Mouse (Mus musculus): ENCODE data around the gene Dcp1a.
"Not testable (repeated sequence)": the region's sequence is repeated elsewhere in the genome, so short reads cannot be mapped to it uniquely, and the experiment has no call there.

Dcp1a gene

DNA sequence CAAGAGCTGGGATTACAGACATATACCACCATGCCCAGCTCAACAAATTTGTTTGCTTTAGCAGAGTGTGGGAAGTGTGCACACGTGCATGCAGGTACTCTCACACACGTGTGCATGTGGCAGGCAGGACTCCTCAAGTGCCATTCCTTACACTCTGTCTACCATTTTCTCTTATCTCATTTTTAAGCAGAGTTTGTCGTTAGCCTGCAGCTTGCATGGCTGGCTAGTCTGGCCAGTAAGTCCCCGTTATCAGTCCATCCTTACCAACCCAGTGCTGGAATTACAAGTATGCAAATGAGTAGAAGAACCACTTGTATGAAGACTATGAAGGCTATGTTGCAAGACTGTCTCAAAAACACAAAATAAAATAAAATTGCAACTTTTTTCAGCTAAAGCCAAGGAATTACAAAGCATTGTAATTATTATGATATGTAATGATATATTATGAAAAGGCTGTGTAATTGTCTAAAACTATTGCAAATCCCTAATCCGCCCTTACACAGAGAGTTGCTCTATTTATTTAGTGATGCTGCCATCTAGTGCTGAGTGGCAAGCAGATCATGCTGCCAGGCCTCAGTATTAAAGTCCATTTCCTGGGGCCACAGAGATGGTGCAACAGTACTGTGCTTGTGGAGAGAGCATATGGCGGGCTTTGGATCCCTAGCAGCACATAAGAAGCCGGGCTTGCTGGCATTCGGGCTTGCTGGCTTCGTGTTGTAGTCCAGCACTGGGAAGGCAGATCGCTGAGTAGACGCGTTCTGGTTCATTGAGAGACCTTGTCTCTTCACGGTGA lies 36.8 kb downstream of the Dcp1a start:
- in situ Hi-C loops (cut with MboI, MseI) = no loop called here

DNA sequence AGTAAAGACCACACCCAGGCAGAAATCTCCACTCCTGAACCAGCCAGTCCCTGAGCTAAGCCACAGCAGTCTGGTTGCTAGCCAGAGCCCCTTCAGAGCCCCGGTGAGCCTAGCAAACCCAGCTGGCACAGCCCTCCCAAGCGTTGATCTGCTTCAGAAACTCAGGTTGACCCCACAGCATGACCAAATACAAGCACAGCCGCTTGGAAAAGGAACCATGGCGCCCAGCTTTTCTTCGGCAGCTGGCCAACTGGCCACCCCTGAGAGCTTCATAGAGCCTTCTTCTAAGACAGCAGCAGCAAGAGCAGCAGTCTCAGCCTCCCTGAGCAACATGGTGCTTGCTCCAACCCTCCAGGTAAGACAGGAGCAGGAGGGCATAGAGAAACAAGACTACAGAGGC lies 40.0 kb downstream of the Dcp1a start:
- in situ Hi-C loops (cut with MboI, MseI) = no loop called here

DNA sequence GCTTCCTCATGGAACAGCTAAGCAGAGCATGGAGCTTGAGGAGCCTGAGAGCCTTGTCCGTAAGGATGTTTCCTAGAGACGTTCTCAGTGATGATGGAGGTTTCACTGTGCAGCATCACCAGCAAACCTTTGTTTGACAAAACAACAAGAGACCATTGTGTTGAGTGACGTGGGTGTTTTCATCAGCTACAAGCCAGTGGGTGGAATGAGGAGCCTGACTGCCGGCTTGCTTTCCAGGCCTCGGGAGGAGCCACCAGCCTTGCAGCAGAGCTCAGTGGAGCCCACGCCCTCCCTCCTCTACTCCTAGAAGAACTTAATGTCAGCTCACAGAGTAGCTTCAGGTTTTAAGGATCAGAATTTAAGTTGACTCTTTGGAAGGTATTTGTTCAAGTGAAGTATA lies 44.0 kb downstream of the Dcp1a start:
- in situ Hi-C loops (cut with MboI, MseI) = no loop called here

DNA sequence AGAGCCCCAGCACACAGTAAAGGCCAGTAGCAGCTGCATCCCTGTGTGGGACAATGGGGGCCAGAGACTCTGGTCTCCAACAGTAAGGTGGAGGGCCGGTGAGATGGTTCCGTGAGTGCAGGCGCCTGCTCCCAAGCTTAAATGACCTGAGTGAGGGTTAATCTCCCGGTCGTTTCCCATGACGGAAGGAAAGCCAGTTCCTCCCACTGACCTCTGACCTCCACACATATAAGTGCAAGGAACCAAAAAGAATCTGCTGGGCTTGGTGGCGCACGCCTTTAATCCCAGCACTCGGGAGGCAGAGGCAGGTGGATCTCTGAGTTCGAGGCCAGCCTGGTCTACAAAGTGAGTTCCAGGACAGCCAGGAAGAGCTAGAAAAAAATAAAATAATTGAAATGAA lies 49.1 kb downstream of the Dcp1a start:
- in situ Hi-C loops (cut with MboI, MseI) = no loop called here

DNA sequence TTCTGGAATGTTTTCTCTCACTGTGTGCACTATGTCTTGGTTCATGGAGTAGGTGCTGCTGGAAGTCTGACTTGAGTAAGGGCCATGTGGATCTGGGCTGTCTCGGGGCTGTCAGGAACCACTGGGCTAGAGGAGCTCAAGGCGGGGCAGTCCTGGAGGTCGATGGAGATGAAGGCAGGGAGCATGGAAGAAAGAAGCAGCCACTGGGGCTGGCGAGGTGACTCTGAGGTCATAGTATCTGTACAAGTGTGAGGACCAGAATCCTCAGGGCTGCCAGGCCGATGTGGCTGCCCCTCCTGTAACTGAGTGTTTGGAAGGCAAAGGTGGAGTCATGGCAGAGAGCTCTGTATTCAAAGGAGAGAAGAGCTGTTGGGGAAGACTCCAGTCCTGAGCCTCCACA lies 49.6 kb downstream of the Dcp1a start:
- in situ Hi-C loops (cut with MboI, MseI) = no loop called here

DNA sequence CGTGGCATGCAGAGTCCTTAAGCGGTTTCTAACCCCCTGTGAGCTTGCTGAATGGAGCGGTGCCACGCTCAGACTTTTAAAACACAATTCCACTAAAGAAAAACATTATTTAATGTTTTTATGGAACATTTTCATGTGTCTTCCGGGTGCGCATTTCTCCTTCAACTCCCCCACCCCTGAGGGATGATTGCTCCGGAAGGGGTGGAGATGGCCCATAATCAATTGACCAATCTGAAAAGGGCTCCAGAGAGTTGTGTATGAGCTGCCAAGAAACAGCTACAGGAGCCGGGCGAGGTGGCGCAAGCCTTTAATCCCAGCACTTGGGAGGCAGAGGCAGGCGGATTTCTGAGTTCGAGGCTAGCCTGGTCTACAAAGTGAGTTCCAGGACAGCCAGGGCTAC lies 50.1 kb downstream of the Dcp1a start:
- in situ Hi-C loops (cut with MboI, MseI) = no loop called here

DNA sequence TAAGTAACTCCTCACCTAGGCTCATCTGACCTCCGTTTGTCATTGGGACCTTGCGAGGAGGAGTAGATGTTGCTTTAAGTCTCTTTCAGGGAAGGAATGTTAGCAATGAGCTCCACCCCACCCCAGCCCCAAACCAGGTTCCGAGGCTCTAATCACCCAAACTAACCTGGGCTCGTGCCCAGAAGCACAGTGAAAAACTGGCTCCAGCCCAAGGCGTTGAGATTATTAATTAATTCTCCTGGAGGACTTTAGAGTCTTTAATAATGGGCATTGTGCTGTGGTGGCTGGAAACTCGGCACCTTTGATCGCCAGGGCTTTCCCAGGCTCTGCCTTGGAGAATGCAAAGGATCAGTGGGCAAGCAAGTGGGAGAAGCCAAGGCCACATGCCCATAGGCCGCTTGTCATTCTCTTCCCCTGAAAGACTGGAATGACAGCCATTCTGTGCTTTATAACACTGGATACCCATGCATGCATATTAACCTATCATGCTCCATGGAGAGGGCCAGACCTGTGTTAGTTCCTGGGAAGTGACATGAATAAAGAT lies 51.5 kb downstream of the Dcp1a start:
- in situ Hi-C loops (cut with MboI, MseI) = no loop called here

DNA sequence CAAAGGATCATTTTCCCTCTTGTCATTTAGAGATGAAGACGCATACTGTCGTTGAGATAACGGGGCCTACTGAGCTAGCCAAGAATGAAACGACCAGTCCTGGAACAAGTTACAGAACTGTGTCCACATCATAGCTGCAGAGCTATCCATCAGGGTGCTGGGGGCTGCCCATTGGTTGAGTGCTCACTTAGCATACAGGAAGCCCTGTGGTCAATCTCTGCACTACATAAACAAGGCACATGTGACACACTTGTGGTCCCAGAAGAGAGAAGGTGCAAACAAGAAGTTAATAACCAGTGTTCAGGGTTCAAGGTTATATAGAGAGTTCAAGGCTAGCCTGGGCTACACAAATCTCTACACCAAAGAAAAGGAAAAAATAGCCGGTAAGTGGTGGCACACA lies 52.1 kb downstream of the Dcp1a start:
- in situ Hi-C loops (cut with MboI, MseI) = no loop called here

DNA sequence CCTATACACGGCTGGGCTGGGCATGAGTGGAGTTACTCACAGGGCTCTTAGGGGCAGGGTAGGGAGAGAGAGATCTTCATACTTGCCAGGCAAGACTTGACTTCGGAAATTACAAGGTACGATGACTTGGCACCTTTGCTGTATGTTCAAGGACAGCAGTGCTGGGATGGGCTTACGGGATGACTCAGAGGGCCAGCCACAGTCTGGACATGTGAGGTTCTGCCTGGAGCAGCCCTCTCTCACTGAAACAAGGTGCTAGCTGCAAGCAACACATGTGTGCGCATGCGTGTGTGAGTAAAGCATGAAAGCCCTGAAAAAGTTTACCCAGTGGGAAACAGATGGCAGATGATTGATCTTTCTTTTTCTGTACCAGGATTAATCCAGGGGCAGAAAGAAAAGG lies 52.6 kb downstream of the Dcp1a start:
- in situ Hi-C loops (cut with MboI, MseI) = no loop called here

DNA sequence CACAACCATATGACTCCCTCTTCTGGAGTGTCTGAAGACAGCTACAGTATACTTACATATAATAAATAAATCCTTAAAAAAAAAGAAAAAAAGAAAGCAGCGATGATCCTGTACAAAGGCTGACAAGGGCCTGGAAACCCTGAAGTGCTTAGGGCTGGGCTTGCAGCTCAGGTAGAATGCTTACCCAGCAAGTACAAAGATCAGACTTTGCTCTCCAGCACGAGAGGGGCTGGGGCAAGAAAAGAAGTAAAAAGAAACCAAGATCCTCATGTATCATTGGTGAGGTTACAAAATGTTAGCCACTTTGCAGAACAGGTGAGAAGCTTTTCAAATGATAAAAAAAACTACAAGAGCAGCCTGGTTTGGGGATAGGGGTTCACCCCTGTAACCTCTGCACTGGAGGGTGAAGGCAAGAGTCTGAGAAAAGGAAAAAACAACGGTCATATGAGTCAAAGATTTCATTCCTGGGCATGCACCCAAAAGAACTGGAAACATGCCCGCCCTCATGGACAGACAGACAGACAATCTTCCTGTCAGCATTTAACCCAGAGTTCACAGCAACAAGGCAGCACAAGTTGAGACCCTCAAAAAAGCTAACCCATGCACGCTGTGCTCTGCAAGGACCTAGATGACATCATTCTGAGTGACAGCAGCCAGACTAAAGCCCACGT lies 54.6 kb downstream of the Dcp1a start:
- in situ Hi-C loops (cut with MboI, MseI) = no loop called here

DNA sequence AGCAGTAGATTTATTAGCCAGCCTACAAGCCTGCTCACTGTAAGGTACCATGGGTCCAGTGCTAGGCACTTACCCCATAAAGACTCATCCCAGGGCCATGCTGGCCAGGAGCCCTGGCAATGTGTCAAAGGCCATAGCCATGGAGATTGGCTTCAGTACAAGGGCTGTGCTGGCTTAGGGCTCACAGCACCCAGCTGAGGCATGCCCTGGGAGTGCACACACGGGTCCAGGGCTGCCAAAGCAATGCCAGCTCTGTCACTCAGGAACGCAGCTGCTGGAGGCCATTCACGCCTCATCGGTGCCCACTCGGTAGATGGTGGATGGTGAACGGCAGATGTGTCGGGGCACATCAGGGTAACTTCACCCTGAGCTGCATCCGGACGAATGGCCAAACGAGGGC lies 62.2 kb downstream of the Dcp1a start:
- in situ Hi-C loops (cut with MboI, MseI) = no loop called here

DNA sequence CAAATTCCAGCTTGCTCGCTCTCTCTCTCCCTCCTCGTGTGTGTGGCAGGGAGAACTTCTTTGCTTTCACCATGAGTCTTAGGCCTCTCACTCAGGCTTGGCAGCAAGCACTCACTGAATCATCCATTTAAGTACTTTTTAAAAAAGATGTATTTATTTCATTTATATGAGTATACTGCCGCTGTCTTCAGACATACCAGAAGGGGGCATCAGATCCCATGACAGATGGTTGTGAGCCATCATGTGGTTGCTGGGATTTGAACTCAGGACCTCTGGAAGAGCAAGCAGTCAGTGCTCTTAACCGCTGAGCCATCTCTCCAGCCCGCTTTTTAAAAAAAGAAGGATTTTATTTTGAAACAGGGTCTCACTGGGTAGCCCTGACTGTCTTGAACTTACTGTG lies 64.0 kb downstream of the Dcp1a start:
- in situ Hi-C loops (cut with MboI, MseI) = not testable (repeated sequence)

DNA sequence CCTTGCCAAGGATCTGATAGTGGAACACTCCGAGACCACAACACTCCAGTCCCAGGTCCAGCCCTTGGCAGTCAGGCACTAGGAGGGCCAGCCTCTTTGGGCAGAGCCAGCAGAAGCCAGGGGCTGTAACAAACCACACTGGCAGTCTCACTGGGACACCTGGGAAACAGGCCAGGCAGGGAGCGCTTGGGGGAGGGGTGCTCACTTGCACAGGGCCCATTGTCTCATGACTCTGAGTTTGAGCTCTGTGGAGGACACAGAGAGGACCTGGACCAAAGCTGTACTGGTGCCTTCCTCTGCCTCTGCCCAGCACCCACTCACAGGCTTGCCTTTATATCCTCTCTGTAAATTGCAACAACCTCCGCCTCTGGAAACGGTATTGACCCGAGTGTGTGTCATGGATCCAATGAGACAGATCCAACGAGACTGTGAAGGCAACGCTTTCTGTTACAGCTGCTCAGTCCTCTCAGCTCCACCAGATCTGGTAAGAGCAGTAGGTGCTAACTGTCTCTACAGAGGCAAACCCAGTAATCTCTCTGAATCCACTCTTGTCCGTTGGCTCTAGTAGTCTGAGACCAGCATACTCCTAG lies 68.9 kb downstream of the Dcp1a start, which contains the start of gene Tkt:
TSS of gene Tkt (plus strand) at position 229 of the 590 bp plus-strand sequence.
- in situ Hi-C loops (cut with MboI, MseI) = no loop called here

DNA sequence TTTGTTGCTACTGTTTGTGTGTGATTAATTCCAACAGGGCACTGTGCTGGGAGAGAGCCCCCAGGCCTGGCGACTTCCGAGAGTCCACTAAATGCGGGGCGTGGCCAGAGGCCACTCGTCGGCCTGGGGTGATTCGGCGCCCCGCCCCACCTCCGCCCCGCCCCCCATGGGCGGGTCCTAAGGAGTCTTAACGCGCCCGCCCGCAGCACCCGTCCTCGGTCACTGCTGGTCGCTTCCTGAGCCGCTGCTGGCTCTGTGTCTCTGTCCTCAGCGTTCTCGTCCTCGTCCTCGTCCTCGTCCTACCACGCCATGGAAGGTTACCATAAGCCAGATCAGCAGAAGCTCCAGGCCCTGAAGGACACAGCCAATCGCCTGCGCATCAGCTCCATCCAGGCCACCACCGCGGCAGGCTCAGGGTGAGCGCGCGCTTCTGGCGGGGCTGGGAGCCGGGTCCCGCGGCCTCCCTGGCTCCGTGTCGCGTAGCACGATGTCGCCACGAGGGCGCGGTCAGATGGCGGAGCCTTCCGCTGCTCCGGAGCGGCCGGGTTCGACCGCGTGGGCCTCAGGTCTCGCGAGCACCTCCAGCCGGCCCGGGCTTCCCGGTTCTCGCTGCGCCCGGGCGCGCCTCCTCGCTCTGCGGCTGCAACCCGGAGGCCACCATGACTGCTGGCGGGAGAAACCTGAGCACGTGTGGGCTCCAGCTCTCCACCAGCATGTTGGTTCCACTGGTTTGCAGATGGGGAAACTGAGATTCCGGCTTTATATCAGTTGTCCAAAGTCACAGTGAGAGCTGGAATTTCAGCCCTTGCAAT lies 69.8 kb downstream of the Dcp1a start:
- in situ Hi-C loops (cut with MboI, MseI) = no loop called here

DNA sequence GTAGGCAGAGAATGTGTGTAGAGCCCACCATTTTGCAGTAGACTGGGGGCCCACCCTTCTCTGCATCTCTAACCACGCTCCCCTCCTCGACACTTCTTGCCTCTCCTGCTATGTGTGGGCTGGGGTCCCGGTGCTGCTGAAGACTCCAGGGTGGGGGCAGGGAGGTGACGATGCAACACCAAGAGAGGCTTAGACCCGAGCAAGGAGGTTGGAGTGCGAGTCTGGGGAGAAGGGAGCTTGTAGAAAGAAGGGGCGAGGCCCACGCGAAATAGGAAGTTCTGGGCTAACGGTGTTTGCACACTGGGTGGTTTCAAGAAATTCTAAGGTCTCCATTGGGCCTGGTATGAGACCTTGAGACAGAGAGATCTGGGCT lies 70.4 kb downstream of the Dcp1a start:
- in situ Hi-C loops (cut with MboI, MseI) = no loop called here

DNA sequence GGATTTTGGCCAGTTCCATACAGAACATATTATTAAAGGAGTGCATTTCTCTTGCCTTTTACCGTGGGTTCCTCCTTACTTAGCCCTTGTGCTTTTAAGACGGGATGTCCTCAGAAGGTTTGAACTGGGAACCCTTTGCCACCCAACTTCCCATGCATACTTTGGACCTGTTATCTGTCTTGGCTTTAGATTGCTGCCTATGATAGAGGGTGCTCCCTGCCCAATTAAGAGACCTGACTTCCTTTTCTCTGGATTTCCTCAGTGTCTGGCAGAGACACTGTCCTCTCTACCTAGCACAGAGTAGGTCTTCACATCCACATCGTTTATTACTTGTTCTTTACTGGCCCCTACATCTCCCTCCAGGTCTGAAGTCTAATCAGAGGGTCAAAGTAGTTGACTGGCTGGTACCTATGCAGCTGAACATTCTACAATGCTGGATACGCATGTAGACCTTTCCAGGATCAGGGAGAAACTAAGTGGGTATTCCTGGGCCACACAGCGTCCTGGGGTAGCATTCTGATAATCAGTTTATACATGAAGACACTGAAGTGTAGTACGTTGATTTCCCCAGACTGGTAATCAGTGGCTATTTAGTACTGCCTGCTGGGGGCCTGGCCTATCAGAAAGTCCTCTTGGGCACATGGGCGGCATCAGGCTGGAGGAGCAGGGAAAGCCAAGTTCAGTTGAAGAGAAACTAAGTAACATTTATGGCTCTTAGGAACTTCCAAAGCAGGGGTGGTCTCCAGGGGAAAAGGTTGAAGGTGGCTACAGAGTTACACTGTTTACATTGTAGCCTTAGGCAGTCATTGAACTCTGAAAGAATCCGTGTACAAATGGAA lies 71.1 kb downstream of the Dcp1a start:
- in situ Hi-C loops (cut with MboI, MseI) = no loop called here

DNA sequence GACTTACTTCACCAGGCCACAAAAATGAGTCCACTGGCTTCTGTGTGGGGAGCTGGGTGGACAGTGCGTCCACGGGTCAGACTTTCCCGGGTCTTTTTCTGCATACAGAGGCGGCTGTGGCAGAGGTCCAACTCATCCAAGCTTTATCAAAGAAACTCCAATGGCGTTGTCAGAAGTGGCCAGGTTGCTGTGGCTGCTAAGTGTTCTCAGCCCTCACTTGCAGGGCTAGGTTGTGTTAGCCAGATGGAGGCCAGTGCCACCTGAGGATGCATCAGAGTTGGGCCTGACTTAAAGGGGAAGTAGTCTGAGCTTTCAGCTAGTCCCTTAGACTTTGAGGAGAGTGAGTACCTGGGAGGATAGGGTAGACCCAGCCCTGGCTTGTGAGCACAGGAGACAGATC lies 72.2 kb downstream of the Dcp1a start:
- in situ Hi-C loops (cut with MboI, MseI) = no loop called here

DNA sequence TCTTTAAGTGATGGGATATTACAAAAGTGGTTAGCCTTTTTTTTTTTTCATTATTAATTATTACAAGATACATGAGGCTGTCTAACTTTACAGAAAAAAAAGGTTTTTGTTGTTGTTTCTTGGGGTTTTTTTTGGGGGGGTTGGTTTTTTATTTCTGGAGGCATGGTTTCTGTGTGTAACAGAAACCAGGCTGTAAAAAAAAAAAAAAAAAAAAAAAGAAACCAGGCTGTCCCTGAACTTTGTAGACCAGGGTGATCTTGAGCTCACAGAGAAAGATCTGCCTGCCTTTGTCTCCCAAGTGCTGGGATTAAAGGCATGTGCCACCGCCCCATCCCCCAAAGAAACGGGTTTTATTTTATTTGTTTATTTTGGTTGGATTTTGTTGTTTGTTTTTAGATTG lies 72.6 kb downstream of the Dcp1a start:
- in situ Hi-C loops (cut with MboI, MseI) = no loop called here

DNA sequence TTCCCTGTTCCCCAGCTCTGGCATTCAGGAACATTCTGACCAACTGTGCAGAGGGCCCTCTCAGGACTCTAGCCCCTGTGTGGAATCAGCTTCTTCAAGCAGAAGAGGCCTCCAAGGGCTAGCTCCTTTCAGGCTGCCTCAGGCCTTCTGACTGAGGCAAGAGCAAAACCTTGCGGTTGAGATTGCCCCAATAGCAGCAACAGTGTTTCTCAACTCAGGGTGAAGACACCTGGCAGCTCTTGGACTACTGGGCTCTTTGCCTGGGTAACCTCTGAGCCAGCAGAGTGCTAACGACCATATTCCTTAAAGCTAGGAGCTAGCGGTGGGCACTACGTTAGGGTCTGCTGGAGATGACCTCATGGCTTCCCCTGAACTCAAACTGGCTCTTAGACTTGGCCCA lies 73.8 kb downstream of the Dcp1a start:
- in situ Hi-C loops (cut with MboI, MseI) = no loop called here

DNA sequence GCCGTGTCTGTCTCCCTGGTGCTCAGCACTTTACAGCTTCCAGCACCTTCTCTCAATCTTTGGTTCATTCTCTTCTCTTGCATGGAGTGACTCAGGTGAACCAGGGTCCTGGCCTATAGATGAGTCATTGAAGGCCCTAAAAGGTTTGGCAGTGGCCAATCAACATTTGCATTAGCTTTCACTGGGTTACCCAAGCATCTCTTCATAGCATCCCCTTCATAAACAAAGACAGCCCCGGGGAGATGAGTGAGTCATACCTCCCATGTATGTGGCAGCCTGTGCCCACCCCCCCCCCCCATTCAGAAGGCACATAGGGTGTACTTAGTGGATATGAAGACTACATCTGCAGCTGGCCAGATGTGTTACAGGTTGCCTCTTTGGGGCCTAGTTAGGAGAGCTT lies 77.3 kb downstream of the Dcp1a start:
- in situ Hi-C loops (cut with MboI, MseI) = no loop called here

DNA sequence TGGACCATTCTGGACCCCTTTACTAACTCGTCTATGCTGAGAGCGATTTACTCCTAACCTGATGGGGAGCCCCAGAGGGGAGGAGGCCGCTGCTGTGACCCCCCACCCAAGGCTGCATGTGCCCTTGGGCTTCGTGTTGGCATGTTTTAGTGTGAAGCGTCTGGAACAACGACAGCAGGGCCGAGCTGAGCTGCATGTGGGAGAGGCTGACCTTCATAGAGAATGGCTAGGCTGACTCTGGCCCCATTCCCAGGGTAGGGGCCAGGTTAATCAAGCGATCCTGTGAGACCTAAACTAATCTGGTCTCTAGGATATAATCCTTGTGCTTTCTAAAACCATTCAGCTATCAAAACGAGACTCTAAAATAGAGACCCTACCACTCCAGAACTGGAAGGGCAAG lies 78.4 kb downstream of the Dcp1a start:
- in situ Hi-C loops (cut with MboI, MseI) = no loop called here

All from T-helper 17 cell (primary cell).